11 mouse cellular contexts compared by ENCODE assay signal in genomic region chr8:126557403-126557802, GRCm38 (mm10). TPM values are rescaled to one million over a fixed set of nuclear protein-coding genes. Genes with fewer than 3 reads are reported as not detected.
DNase-seq lines count a peak whose midpoint lies in the region; ATAC-seq and TF ChIP-seq lines count a peak whose summit lies in the region.
"Had no signal": no experiment of that assay in that cellular context is flagged by ENCODE, and none has a peak within 500 bp of the region (broad histone marks: within the 10 kb centered on the region; RNA-seq: fewer than 3 reads in every experiment).

No protein-coding gene starts in this region.

- H3K4me2 ChIP-seq in intestine, postnatal 0 days (replicated peaks; ENCODE audit: low read depth) = no peak overlapping the region

- H3K4me3 ChIP-seq in intestine, postnatal 0 days (ENCODE audit: low read depth, low read length) = no peak overlapping the region

- ATAC-seq in intestine, postnatal 0 days = peak; percentile 56
- ATAC-seq: inflammation-experienced regulatory T-cells, adult 6 months had no signal

- WGBS in intestine, postnatal 0 days = 45% methylated on average over 9 of the region's 9 CpGs

- H3K27me3 ChIP-seq in intestine, postnatal 0 days (replicated peaks; ENCODE audit: control insufficient read depth, insufficient read depth, low read length) = no peaks in the 10 kb centered on the region

- no peak overlapping the region for H3K27ac ChIP-seq in intestine, postnatal 0 days (ENCODE audit: low read depth, low read length)

- intact Hi-C loops in heart, postnatal 36 days (cut with DNase I) = no loop called here

- H3K36me3 ChIP-seq in intestine, postnatal 0 days (ENCODE audit: control insufficient read depth, insufficient read depth) = no peaks in the 10 kb centered on the region

- no peak for TF ChIP-seq CTCF in intestine, postnatal 0 days (IDR thresholded peaks at IDR 0.05; ENCODE audit: low read depth)

- H3K9me3 ChIP-seq in intestine, postnatal 0 days (ENCODE audit: control insufficient read depth) = no peaks in the 10 kb centered on the region

- H3K4me1 ChIP-seq in intestine, postnatal 0 days (replicated peaks; ENCODE audit: control insufficient read depth, insufficient read depth, low read length) = 0 out of 2 replicates have a peak, but pooled peaks cover 4% of the 10 kb centered on the region

- DNase-seq in heart, adult 11 months = peak; percentile 87
- no peak for DNase-seq in heart, postnatal 36 days
- DNase-seq in thymus, postnatal 4 days = peak; percentile 31
- no peak for DNase-seq in thymus, postnatal 36 days
- no peak for DNase-seq in right cerebral cortex, adult 18-20 months
- no peak for DNase-seq in left cerebral cortex, adult 11 months (ENCODE audit: low spot score)
- no peak for DNase-seq in Muller cell, postnatal 12 days (ENCODE audit: inconsistent ontology term)
- DNase-seq: cerebellum, adult 2 months; kidney, postnatal 36 days had no signal

- H3K9ac ChIP-seq in intestine, postnatal 0 days (ENCODE audit: low read depth, low read length) = no peak overlapping the region

RNA-seq across cellular contexts. Expression of gene Irf2bp2, which starts 36.4 kb away (rescaled TPM):
- total RNA-seq in heart, postnatal 36 days (2021) = 10 to 100 TPM; 64.3 to 71.2 TPM
- 13.3 and 14.9 TPM in 2 replicates for polyA plus RNA-seq in intestine, postnatal 0 days (2015; fragmentation: Nextera tagmentation; extraction: Ambion mirVana)

Comparison
In these comparisons a context has a peak if more than half of its experiments do, and no peak if none do; other contexts are left out.
1. DNase-seq: peak in heart, adult 11 months (single experiment) and thymus, postnatal 4 days (single experiment); none in heart, postnatal 36 days (0 of 2), thymus, postnatal 36 days (0 of 2), right cerebral cortex, adult 18-20 months (single experiment), left cerebral cortex, adult 11 months (single experiment) and Muller cell, postnatal 12 days (single experiment).